Mouse (Mus musculus): ENCODE results near the gene 4930544D05Rik.
A peak's percentile ranks its signal among the peaks of the same experiment; 100 is the strongest.

4930544D05Rik gene

GRCm38 (mm10) chr11:70656456-70656927, 40.8 kb downstream of the 4930544D05Rik start:
- peak; percentile 47 for DNase-seq (ENCODE audit: low spot score)

GRCm38 (mm10) chr11:70656964-70657363, 41.3 kb downstream of the 4930544D05Rik start, which contains the start of gene Eno3:
Eno3 (plus strand) TSS chr11:70657202.
- no peak for DNase-seq (ENCODE audit: low spot score)

DNA sequence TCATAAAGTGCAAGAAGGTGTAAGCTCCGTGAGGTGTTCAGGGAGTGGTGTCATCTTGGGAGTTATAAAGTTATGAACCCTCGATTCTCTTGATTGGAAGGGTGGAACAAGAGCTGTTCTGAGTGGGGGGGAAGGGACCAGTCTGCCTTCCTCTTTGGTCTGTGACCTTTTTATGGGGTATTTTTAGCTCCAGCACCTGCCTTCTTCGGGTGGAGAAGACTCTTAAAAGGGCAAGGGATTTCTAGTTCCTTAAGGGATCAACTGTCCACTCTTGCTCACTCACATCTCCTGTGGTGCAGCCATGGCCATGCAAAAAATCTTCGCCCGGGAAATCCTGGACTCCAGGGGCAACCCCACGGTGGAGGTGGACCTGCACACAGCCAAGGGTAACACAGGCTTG, 41.9 kb downstream of the 4930544D05Rik start:
- DNase-seq (ENCODE audit: low spot score): no peak

GRCm38 (mm10) chr11:70657991-70658390, 42.3 kb downstream of the 4930544D05Rik start:
- DNase-seq (ENCODE audit: low spot score): no peak

- DNase-seq (ENCODE audit: low spot score): no peak
These were observed 42.9 kb downstream of the 4930544D05Rik start for GRCm38 (mm10) chr11:70658521-70658920.

DNA sequence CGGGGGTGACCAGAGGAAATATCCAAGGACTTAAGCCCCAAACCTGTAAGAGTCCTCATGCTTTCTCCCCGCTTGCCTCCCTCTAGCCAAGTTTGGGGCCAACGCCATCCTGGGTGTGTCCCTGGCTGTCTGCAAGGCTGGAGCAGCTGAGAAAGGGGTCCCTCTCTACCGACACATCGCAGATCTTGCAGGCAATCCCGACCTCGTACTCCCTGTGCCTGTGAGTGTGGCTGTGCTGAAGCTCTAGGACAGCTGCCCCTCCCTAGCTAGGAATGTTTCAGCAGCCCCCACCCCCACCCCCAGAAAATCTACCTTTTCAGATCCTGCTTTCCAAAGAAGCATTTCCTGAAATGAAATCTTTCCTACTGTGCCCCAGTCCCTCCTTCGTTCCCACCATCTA, 43.3 kb downstream of the 4930544D05Rik start:
- DNase-seq (ENCODE audit: low spot score): no peak

DNA sequence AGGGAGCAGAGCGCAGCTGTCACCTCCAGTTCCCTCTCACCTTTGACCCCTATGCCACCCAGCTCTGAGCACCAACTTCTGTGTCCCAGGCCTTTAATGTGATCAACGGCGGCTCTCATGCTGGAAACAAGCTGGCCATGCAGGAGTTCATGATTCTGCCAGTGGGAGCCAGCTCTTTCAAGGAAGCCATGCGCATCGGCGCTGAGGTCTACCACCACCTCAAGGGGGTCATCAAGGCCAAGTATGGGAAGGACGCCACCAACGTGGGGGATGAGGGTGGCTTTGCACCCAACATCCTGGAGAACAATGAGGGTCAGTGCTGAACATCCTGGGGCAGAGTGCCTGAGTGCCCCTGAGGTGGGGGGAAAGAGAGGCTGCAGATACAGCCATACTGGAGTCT, 44.9 kb downstream of the 4930544D05Rik start:
- DNase-seq (ENCODE audit: low spot score): no peak

GRCm38 (mm10) chr11:70663101-70663500, 47.5 kb downstream of the 4930544D05Rik start:
- no peak for DNase-seq (ENCODE audit: low spot score)

GRCm38 (mm10) chr11:70663957-70664356, 48.3 kb downstream of the 4930544D05Rik start:
- no peak for DNase-seq (ENCODE audit: low spot score)

- no peak for DNase-seq (ENCODE audit: low spot score)
These were observed 49.1 kb downstream of the 4930544D05Rik start for GRCm38 (mm10) chr11:70664741-70665140.
